Mouse (Mus musculus): ENCODE data around the gene Nxf2.
"Not testable (repeated sequence)": the region's sequence is repeated elsewhere in the genome, so short reads cannot be mapped to it uniquely, and the experiment has no call there.

Gene Nxf2

DNA sequence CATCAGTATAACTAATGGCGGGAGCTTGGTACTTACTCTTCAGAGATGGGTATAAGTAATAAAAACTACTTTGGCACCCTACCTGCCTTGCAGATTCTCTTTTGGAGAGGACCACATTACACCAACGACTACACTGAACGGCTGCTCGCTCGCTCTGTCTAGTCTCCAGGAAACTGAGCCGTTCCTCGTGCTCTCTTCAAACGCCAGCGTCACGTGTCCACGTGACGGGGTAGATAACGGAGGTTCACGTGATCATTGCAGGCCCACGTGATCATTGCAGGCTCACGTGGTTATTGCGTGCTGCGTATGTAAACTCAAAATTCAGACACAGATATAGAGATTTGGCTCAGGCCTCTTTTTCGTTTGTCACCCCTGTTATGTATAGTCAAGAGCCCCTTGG, at the start of gene Nxf2:
Gene Nxf2 (minus strand): TSS at position 209 of the 400 bp plus-strand sequence.
- no peak for DNase-seq (ENCODE audit: low spot score)

- DNase-seq (ENCODE audit: low spot score) = no peak
These were observed 46.8 kb upstream of the Nxf2 start for GRCm38 (mm10) chrX:135011381-135011780.

GRCm38 (mm10) chrX:135009471-135009815, 44.9 kb upstream of the Nxf2 start:
- DNase-seq (ENCODE audit: low spot score) = no peak

DNA sequence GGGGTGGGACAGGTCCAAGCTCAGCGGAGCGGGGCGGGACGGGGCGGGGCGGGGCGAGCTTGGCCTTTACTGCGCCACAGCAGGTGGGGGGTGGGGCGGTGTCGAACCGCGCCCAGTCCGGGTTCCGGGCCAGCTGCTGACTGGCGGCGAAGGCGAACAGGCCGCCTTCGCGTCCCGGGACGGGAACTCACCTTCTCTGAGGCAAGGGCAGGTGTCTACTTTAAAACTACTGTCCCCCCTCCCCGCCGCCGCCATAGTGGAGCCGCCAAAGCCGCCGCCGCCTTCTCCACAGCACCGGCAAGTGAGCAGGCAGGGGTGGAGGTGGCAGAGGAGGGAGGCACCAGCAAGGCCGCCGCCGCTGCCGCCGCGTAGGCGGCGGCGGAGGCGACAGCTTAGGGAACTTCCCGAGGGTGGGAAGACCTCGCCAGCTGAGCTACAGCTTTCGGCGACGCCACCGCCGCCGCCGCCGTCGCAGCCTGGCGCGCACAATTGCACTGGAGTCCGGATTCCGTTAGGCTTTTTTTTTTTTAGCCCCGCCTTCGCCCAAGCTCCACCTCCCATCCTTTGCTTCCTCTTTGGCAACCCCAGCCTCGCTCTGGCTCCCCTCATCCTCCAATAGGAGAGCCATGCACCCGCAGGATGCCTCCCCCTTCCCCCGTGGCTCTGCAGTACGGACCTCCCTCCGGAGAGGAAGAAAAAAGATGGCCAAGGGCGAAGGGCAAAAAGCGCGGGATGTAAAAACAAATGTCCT, 44.3 kb upstream of the Nxf2 start, which contains the start of gene Zmat1:
Gene Zmat1 (minus strand): TSS at position 490 of the 751 bp plus-strand sequence.
- DNase-seq (ENCODE audit: low spot score) = peak; percentile 95

DNA sequence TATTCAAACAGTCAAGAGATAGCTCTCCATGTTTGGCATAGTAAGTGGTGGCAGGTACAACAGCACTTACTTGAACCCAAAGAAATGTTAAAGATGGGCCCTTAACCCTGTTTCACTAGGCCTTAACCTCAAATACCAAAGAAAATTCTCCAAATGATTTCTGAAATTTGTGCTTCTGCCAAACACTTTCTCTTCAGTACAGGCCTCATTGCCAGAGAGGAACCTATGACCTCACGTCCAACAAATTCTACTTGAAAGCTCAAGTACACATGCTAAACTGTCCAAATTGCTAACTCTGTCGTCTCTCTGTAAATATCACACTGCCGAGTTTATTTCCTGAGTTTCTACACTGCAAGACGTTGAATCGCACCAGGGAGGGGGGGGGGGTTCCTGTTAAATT, 43.5 kb upstream of the Nxf2 start:
- DNase-seq (ENCODE audit: low spot score) = peak; percentile 51

DNA sequence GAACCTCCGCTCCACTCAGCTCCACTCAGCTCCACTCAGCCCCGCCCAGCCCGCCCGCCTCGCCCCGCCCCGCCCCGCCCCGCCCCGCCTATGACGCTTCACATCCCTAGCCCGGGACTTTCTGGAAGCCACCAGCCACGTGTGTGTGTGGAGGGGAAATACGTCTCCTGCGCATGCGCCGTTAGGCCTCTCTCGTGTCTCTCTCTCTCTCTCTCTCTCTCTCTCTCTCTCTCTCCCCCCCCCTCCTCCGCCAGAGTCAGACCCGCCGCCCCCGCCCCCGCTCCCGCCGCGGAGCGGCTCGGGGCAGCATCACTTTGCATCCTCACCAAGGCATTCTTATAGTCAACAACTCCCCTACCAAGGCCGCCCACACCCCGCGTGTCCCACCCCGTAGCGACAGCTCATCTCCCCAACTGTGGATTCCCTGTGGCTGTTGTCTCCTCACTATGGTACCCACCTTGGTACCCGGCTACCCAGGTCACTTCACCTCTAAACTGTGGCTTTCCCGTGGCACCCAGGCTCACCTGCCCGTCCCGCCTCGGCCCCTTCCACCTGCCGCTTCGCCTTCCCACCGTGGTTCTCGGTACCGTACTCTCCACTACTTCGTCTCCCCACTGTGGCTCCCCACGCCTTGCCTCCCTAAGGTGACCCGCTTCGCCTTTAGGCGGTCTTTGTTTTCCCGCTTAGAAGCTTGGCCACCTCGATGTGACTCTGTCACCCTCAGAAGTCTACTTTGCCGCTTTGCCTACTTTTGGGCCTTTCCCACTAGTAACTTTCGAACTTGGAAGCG, 1.1 kb downstream of the Nxf2 start:
- no peak for DNase-seq (ENCODE audit: low spot score)

GRCm38 (mm10) chrX:134930361-134930760, 34.2 kb downstream of the Nxf2 start:
- peak; percentile 48 for DNase-seq (ENCODE audit: low spot score)

DNA sequence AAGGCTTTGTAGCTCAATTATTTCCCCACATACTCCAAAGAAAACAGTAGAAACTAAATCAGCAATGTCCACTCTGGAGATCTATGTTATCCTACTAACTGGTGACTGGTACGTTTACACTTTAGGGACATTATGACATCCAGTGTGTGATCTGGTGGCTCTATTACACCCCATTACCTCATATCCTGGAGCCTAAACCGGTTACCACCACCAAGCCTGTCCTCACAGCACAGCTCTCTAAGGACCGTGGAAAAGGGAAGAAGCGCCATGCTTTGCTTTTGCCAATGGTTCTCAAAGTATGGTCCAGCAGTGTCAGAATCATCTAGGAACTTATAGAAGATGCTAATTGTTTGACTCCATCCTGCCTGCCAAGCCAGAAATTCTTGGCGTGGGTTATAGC, 34.6 kb downstream of the Nxf2 start:
- DNase-seq (ENCODE audit: low spot score) = no peak

GRCm38 (mm10) chrX:134925058-134925457, 39.5 kb downstream of the Nxf2 start:
- DNase-seq (ENCODE audit: low spot score) = peak; percentile 60

DNA sequence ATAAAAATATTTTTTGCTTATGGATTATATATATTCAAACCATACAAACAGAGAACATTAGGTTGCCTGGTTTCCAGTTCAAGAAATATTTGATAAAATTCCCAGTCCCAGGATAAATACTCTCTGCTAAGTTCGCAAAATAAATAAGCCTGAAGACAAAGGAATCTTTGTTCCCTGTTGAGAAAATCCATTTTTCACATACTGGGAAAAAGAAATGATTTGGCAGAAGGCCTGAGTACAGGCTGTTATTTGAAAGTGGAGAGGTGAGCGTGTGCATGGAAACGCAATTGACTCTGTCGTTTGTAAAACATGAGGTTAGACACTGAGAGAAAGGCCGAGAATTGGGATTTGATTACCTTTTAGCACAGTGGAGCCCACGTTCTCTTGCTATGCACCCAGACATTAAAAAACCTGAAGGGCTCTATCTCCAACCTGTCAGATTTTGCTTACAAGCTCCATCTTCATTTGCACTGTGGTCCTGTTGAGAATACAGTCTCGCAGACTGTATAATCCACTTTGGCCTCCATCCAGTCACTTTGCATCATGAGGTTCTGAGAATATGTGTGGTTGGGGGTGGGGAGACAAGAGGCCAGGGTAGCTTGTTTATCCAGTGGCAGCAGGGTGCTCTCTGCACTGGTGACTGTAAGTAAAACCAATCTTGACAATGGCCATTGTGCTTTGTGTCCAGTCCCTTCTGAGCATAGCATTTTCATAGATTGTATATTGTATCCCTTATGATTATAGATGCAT, 40.7 kb downstream of the Nxf2 start:
- no peak for DNase-seq (ENCODE audit: low spot score)

DNA sequence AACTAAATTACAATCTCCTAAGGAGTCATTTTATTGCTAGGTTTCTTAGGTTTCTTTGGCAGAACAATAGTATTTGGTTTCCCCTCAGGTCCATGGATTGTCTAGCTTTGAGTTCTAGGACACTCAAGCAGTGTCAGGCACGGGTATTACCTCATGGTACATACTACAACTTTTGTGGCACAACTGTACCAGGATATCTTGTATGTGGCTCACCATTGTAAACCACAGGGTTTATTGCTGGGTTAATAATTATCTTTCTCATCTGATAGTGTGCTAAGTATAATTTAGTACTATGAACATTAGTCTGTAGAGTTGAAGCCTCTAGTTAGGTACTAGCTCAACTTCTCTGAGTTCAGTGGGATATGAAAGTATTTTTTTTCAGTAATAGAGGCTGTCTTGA, 45.3 kb downstream of the Nxf2 start:
- no peak for DNase-seq (ENCODE audit: low spot score)

GRCm38 (mm10) chrX:134915745-134916144, 48.8 kb downstream of the Nxf2 start:
- no peak for DNase-seq (ENCODE audit: low spot score)

DNA sequence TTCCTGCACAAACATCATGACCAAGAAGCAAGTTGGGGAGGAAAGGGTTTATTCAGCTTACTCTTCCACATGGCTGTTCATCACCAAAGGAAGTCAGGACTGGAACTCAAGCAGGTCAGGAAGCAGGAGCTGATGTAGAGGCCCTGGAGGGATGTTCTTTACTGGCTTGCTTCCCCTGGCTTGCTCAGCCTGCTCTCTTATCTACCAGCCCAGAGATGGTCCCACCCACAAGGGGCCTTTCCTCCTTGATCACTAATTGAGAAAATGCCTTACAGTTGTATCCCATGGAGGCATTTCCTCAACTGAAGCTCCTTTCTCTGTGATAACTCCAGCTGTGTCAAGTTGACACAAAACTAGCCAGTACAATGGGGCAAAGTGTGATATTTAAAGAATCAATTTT, 49.2 kb downstream of the Nxf2 start:
- not testable (repeated sequence) for DNase-seq (ENCODE audit: low spot score)

DNA sequence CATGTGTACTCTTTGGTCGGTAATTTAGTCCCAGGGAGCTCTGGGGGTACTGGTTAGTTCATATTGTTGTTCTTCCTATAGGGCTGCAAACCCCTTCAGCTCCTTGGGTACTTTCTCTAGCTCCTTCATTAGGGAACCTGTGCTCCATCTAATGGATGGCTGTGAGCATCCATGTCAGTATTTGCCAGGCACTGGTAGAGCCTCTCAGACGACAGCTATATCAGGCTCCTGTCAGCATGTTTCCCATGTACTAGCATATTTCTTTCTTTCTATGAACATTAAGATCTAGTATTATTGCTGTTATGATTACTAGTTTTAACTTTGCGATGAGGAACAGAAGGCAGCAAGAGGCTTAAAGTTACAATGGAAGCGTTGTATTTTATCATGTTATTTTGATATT, 49.7 kb downstream of the Nxf2 start:
- no peak for DNase-seq (ENCODE audit: low spot score)

- DNase-seq (ENCODE audit: low spot score) = peak; percentile 61
These were observed 51.2 kb downstream of the Nxf2 start for GRCm38 (mm10) chrX:134913234-134913936.

DNA sequence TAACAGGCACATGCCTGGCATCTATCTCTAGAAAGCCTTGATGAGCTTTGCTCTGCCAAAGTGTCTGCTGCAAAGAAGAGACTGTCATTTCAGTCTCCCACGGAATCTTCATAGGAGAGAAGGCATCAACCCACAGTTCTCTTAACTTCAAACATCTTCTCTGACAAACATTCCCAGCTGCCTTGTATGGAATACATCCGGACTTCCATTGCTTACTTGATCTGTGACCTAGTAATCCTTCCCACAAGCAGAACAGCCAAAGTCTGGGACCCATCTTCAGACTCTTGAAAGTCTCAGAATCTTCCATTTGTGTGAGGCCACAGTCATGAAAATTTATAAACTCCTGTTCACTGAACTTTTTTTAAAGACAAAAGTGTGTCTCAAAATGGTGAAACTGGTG, 51.7 kb downstream of the Nxf2 start:
- no peak for DNase-seq (ENCODE audit: low spot score)

- no peak for DNase-seq (ENCODE audit: low spot score)
These were observed 54.2 kb downstream of the Nxf2 start for GRCm38 (mm10) chrX:134910345-134910744.

Data from adipocyte (in vitro differentiated cells).